Mouse (Mus musculus): ENCODE measurements at regions not wholly inside any gene's neighbourhood (a gene's known extent, or its start where the extent isn't known, plus 50 kb on each side); places are given as distances from the start of the nearest gene placed in this dataset.

- no peak for TF ChIP-seq CTCF (IDR thresholded peaks at IDR 0.05; ENCODE audit: low read depth)
- no peak for TF ChIP-seq EP300 (IDR thresholded peaks at IDR 0.05; ENCODE audit: low read depth)
Observed at GRCm38 (mm10) chr14:103932170-103932569, 88.0 kb upstream of the Ednrb start.

Data from liver, postnatal 0 days (tissue).